Mouse (Mus musculus): ENCODE data around the gene Abcb1b. TPM values are rescaled to one million over a fixed set of nuclear protein-coding genes. Genes with fewer than 3 reads are reported as not detected.

The Abcb1b gene
- 0.82 and 1.5 TPM in 2 replicates for polyA plus RNA-seq (2016; fragmentation: Nextera tagmentation; extraction: Ambion mirVana)

DNA sequence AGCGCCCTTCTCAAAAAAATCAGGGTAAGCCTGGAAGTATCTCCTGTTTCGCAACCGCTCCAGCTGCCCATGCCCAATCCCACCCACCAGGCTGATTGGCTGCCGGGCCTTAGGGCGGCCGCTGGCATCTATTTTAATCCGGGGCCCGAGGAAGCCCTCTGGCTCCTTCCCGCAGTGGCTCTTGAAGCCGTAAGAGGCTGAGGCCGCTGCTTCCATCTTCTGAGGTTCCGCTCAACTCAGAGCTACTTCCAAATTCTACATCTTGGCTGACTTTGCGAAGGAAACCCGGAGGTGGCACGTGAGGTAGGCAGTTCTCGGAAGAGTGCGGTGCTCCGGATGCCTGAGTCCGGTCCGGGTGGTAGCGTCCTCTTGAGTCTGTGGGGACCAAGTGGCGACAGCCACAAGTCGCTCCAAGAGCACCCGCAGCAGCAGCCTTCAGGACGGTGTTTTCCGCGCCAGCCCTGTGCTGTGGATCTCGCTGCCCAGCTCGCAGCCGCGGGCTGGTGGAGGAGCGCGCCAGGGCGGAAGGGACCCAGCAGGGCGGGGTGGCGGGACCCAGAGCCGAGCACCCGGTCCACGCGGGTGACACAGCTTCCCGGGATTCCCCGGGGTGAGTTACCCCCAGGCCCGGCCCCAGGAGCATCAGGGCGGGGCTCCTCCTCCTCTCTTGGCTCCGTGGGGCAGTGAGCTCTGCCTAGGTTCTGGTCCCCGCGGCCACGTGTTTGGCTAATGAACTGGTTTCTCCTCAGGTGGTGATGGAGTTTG lies at the start of gene Abcb1b:
Abcb1b (plus strand) TSS at position 161 of the 765 bp plus-strand sequence.
- Histone ChIP-seq H3K27ac (ENCODE audit: poor library complexity, severe bottlenecking) (no peak within 1 kb of the TSS), H3K36me3 (no peaks in the 10 kb centered on the region), H3K27me3 (replicated peaks) (no peaks in the 10 kb centered on the region), H3K4me1 (replicated peaks) (0 out of 2 replicates have a peak, but pooled peaks cover 3% of the 10 kb centered on the region), H3K9me3 (replicated peaks) (no peaks in the 10 kb centered on the region), H3K4me3 (peak within 1 kb of the TSS; percentile 56), H3K9ac (peak within 1 kb of the TSS; percentile 56), H3K4me2 (peak within 1 kb of the TSS; percentile 99)
- peak; percentile 81 for ATAC-seq (ENCODE audit: insufficient number of reproducible peaks, low FRiP score)
- under 1% methylated on average over 48 of the region's 48 CpGs for WGBS

DNA sequence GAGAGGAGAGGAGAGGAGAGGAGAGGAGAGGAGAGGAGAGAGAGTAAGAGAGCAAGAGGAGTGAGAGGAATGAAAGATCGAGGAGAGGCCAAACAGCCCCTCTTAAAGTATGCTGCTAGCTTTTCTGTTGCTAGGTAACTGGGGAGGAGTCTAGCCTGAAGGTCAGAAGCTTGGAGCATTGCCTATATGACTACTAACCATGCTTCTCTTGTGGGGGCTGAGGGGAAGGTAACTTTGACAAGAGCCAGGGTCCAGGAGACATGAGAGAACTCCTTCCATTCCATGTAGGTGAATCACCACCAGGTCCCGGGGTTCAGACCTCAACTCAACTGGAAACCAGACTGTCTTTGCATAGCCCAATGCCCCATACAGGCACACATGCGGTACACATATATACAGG lies 25.1 kb upstream of the Abcb1b start:
- no peak overlapping the region for H3K27ac ChIP-seq (ENCODE audit: poor library complexity, severe bottlenecking)
- no peaks in the 10 kb centered on the region for H3K27me3 ChIP-seq (replicated peaks)
- no peaks in the 10 kb centered on the region for H3K36me3 ChIP-seq
- no peak for ATAC-seq (ENCODE audit: insufficient number of reproducible peaks, low FRiP score)
- H3K4me1 ChIP-seq (replicated peaks): no peaks in the 10 kb centered on the region
- no peak overlapping the region for H3K4me2 ChIP-seq
- no peak overlapping the region for H3K4me3 ChIP-seq
- 61% methylated on average over 3 of the region's 3 CpGs for WGBS
- H3K9ac ChIP-seq: no peak overlapping the region
- no peaks in the 10 kb centered on the region for H3K9me3 ChIP-seq (replicated peaks)

DNA sequence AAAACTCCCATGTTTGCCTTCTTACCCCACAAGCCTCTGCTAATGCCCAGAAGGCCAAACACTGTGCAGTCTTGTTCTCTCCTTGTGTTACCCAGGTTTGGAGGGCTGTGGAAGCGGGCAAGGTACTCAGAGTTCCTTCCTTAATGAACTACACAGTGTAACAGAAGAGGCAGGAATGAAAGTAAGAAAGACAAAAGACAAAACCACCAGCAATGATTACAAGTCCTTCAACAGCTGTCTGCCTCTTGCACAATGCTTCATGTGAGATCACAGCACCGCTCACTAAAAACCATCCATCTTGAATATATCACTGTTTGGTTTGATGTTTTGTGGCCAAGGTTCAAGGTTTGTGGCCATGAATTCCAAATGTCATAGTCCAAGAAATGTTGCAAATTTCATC lies 19.6 kb upstream of the Abcb1b start:
- WGBS: 78% methylated on average over 2 of the region's 2 CpGs

DNA sequence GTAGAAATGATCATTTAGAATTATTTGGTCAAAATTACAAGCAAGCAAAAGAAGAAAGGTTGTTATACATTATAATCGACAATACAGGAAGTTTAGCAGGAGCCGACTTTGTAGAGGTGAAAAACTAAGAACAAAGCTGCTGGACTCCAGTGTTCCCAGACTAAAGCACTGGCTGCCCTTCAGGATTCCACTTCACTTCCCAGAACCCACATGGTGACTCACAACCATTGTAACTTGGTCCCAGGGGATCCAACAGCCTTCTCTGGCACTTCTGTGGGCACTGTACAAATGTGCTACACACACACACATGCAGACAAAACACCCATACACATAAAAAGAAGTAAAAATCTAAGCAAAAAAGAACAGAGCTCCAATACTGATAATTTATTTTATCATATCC lies 19.2 kb upstream of the Abcb1b start:
- WGBS: 76% methylated on average over 2 of the region's 2 CpGs
- no peak for ATAC-seq (ENCODE audit: insufficient number of reproducible peaks, low FRiP score)

More for the DNA sequence above, 19.6 kb upstream of the Abcb1b start:
- Histone ChIP-seq H3K4me1 (replicated peaks) (no peaks in the 10 kb centered on the region), H3K9me3 (replicated peaks) (no peaks in the 10 kb centered on the region), H3K27me3 (replicated peaks) (no peaks in the 10 kb centered on the region), H3K4me2 (no peak overlapping the region), H3K36me3 (no peaks in the 10 kb centered on the region), H3K9ac (no peak overlapping the region), H3K4me3 (no peak overlapping the region), H3K27ac (ENCODE audit: poor library complexity, severe bottlenecking) (no peak overlapping the region)
- ATAC-seq (ENCODE audit: insufficient number of reproducible peaks, low FRiP score): no peak

DNA sequence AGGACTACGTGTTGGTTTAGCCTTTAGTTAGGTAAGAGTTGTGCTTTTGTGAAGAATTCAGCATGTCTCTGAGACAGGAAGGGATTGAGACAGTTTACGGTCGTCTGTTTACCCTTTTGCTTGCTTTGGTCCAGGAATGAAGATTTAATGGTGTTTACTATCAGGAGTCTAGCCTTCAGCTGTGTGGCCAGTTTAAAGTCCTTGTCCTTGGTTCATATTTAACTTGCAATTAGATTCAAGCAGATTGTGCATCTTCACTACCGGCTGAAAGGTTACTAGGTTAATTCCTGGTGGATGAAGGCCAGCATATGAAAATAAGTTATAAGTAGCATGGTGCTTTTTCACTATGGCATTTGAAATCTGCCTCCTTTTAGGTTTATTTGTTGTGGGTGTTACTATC lies 5.7 kb upstream of the Abcb1b start:
- Histone ChIP-seq H3K36me3 (no peaks in the 10 kb centered on the region), H3K4me3 (no peak overlapping the region), H3K9me3 (replicated peaks) (no peaks in the 10 kb centered on the region), H3K4me1 (replicated peaks) (no peaks in the 10 kb centered on the region), H3K4me2 (no peak overlapping the region), H3K27ac (ENCODE audit: poor library complexity, severe bottlenecking) (no peak overlapping the region), H3K27me3 (replicated peaks) (no peaks in the 10 kb centered on the region), H3K9ac (no peak overlapping the region)
- no peak for ATAC-seq (ENCODE audit: insufficient number of reproducible peaks, low FRiP score)
- WGBS: 80% methylated on average over 4 of the region's 4 CpGs

More for the DNA sequence above, 19.2 kb upstream of the Abcb1b start:
- Histone ChIP-seq H3K9me3 (replicated peaks) (no peaks in the 10 kb centered on the region), H3K36me3 (no peaks in the 10 kb centered on the region), H3K4me1 (replicated peaks) (no peaks in the 10 kb centered on the region), H3K27ac (ENCODE audit: poor library complexity, severe bottlenecking) (no peak overlapping the region), H3K4me2 (no peak overlapping the region), H3K9ac (no peak overlapping the region), H3K27me3 (replicated peaks) (no peaks in the 10 kb centered on the region), H3K4me3 (no peak overlapping the region)

DNA sequence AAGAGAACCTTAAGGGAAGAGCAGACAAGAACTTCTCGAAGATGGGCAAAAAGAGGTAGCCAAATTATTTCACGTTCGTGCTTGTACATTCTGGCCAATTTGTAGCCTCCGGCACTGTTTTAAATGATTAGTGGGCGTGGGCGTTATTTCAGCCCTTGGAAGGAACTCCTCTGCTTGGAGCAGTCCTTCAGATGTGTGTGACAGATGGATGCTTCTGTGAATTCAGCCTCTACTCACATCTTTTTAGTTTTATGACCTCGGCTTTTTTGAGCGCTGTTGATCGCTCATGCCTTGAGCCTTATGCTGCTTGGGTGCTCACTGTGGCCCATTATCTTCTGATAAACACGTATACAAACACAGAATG lies 787 bp downstream of the Abcb1b start:
- no peak for ATAC-seq (ENCODE audit: insufficient number of reproducible peaks, low FRiP score)
- H3K36me3 ChIP-seq: no peaks in the 10 kb centered on the region
- peak overlapping the region; percentile 99 for H3K4me2 ChIP-seq
- 33% methylated on average over 10 of the region's 10 CpGs for WGBS
- H3K9ac ChIP-seq: no peak overlapping the region
- H3K27ac ChIP-seq (ENCODE audit: poor library complexity, severe bottlenecking): no peak overlapping the region
- no peaks in the 10 kb centered on the region for H3K27me3 ChIP-seq (replicated peaks)
- H3K4me3 ChIP-seq: peak overlapping the region; percentile 56
- 0 out of 2 replicates have a peak, but pooled peaks cover 3% of the 10 kb centered on the region for H3K4me1 ChIP-seq (replicated peaks)
- H3K9me3 ChIP-seq (replicated peaks): no peaks in the 10 kb centered on the region

DNA sequence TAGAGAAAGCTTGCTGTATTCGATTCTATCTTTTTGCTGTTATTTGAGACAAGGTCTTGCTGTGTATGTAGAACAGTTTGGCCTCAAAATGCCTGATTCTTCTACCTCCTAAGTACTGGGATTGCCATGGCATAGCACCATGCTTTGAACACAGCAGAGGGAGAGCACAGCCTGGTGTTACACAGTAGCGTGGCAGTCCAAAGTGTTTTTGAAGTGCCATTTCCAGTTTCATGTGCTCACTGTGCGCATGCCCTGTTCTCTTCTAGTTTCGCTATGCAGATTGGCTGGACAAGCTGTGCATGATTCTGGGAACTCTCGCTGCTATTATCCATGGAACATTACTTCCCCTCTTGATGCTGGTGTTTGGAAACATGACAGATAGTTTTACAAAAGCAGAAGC lies 7.8 kb downstream of the Abcb1b start:
- Histone ChIP-seq H3K9me3 (replicated peaks) (no peaks in the 10 kb centered on the region), H3K9ac (no peak overlapping the region), H3K27ac (ENCODE audit: poor library complexity, severe bottlenecking) (no peak overlapping the region), H3K36me3 (no peaks in the 10 kb centered on the region), H3K4me3 (no peak overlapping the region), H3K4me2 (no peak overlapping the region), H3K4me1 (replicated peaks) (no peaks in the 10 kb centered on the region), H3K27me3 (replicated peaks) (no peaks in the 10 kb centered on the region)
- no peak for ATAC-seq (ENCODE audit: insufficient number of reproducible peaks, low FRiP score)
- 86% methylated on average over 5 of the region's 5 CpGs for WGBS

DNA sequence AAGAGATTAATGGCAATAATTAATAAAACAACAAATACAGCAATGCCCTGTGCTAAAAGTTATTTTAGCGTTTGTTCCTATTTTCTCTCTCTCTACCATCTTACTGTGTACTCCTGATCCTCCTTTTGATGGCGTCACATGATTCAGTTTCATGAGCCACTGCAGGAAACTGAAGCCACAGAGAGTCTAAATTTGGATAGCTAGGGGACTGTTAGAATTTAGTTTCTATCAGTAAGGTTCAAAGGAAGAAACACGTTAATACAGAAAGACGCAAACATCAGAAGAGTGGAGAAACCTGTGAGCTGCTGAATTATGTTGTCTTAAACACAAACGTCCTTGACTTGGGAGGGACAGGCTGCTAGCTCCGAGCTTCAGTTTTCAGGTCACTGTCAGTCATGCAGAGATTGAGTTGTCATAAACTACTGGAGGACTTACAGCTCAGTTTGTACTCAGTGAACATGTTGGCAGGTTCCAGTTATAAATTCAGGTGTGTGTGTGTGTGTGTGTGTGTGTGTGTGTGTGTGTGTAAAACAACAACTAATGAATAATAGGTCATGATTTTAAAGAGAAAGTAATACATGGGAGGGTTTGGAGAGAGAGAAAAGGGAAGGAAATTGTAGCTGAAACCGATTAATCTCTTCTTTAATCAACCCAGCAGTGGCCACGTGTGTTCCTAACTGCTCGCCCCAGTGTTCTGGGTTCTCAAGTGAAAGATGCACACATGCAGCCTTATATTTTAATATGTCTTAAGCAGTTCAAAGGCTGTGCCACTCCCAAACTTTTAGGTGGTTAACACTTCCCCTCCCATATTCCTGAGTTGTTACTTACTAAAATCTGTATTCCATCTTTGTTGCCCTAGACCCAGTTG lies 9.4 kb downstream of the Abcb1b start:
- no peak overlapping the region for H3K27ac ChIP-seq (ENCODE audit: poor library complexity, severe bottlenecking)
- H3K27me3 ChIP-seq (replicated peaks): no peaks in the 10 kb centered on the region
- 74% methylated on average over 9 of the region's 9 CpGs for WGBS
- H3K4me1 ChIP-seq (replicated peaks): no peaks in the 10 kb centered on the region
- ATAC-seq (ENCODE audit: insufficient number of reproducible peaks, low FRiP score): no peak
- no peaks in the 10 kb centered on the region for H3K36me3 ChIP-seq
- no peaks in the 10 kb centered on the region for H3K9me3 ChIP-seq (replicated peaks)
- no peak overlapping the region for H3K4me3 ChIP-seq
- H3K9ac ChIP-seq: no peak overlapping the region
- no peak overlapping the region for H3K4me2 ChIP-seq

DNA sequence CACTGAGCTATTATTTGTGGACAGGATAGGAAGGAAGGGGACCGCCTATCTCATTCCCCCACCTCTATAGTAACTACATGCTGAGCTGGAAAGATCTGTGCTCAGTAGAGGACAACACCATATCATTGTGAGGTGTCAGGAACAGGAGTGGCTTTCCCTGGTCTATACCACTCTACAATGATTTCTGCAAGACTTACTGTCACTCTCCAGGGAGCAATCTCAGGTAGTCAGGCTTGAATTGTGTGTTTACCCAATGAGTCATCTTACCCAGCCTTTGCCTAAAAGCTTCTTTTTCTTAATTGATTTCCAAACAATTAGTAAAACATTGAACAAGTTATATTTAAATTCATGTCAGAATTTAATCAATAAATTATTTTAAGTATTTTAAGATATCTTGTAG lies 15.9 kb downstream of the Abcb1b start:
- WGBS: 76% methylated on average over 1 of the region's 1 CpGs
- no peaks in the 10 kb centered on the region for H3K4me1 ChIP-seq (replicated peaks)

DNA sequence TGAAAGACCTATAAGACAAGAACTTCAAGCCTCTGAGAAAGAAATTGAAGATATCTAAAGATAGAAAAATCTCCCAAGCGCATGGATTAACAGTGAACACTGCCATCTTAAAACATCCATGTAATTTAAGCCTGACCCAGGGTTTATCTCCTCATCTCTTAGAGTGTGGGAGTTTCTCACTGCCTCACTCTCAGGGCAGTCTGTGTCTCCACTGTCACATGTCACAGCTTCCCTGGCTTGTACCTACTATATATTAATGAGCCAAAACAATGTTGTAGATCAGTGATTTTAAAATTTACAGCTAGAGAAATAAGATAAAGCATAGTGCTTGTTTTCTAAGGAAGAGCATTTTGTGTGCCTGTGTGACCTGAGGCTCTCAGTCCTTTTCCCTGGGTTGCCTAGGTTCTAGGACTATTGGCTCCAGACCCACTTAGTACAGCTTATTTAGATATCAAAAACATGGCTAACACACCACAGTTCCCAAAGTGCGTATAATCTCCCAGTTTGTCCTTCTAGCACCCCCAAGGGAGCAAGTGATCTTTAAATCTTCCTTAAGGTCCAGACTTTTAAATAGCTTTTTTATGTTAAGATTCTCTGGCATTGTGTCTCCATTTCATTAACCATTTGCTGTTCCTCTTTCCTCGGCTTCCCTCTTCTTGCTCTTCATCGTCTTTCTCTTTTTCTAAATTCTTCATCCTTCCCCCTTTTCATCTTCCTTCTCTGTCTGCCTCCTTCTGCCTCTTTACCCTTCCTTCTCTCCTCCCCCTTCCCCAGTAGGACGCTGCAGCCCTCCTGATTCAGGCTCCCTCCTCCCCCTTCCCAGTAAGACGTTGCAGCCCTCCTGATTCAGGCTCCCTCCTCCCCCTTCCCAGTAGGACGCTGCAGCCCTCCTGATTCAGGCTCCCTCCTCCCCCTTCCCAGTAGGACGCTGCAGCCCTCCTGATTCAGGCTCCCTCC lies 22.0 kb downstream of the Abcb1b start:
- Histone ChIP-seq H3K27me3 (replicated peaks) (no peaks in the 10 kb centered on the region), H3K9me3 (replicated peaks) (no peaks in the 10 kb centered on the region), H3K9ac (peak overlapping the region; percentile 45; the same call in 1 of the 2 replicates), H3K27ac (ENCODE audit: poor library complexity, severe bottlenecking) (no peak overlapping the region), H3K4me3 (peak overlapping the region; percentile 43), H3K4me2 (peak overlapping the region; percentile 71), H3K36me3 (no peaks in the 10 kb centered on the region), H3K4me1 (replicated peaks) (0 out of 2 replicates have a peak, but pooled peaks cover 4% of the 10 kb centered on the region)
- no peak for ATAC-seq (ENCODE audit: insufficient number of reproducible peaks, low FRiP score)
- 15% methylated on average over 7 of the region's 8 CpGs for WGBS

More for the DNA sequence above, 15.9 kb downstream of the Abcb1b start:
- Histone ChIP-seq H3K27ac (ENCODE audit: poor library complexity, severe bottlenecking) (no peak overlapping the region), H3K9ac (no peak overlapping the region), H3K9me3 (replicated peaks) (no peaks in the 10 kb centered on the region), H3K4me3 (no peak overlapping the region), H3K4me2 (no peak overlapping the region), H3K36me3 (no peaks in the 10 kb centered on the region), H3K27me3 (replicated peaks) (no peaks in the 10 kb centered on the region)
- no peak for ATAC-seq (ENCODE audit: insufficient number of reproducible peaks, low FRiP score)
